Mouse (Mus musculus) midbrain, postnatal 0 days (tissue): Measurements from ENCODE around the gene Ica1. TPM values are rescaled to one million over a fixed set of nuclear protein-coding genes. Genes with fewer than 3 reads are reported as not detected.

Experiments
- ATAC-seq: fragments of 200-750 bp; cut with Nextera tagmentation; 2 replicates; pipeline ENCODE4 v1.8.0; 2017; ENCODE audit warnings: moderate number of reproducible peaks, mild to moderate bottlenecking, moderate TSS enrichment, moderate library complexity; ENCODE audit not compliant: low FRiP score
- DNase-seq: peaks from one replicate; pipeline ENCODE4 v3.0.0-alpha.2; 2015; ENCODE audit warnings: low spot score
- H3K27ac ChIP-seq: fragments of 300-500 bp; sonication (generic); 2 replicates; pipeline ENCODE4 v1.5.1; 2014; ENCODE audit warnings: low read depth, mild to moderate bottlenecking, low read length, mixed read lengths
- H3K27me3 ChIP-seq: fragments of 300-500 bp; sonication (generic); 2 replicates; pipeline ENCODE4 v1.6.1; 2014; ENCODE audit warnings: low read length, control low read depth, mixed read lengths; ENCODE audit not compliant: insufficient read depth
- H3K36me3 ChIP-seq: fragments of 300-500 bp; sonication (generic); 2 replicates; pipeline ENCODE4 v1.6.1; 2014; ENCODE audit warnings: low read length, control low read depth, mixed read lengths; ENCODE audit not compliant: insufficient read depth
- H3K4me1 ChIP-seq: fragments of 300-500 bp; sonication (generic); 2 replicates; pipeline ENCODE4 v1.6.1; 2014; ENCODE audit warnings: mild to moderate bottlenecking, control low read depth, antibody characterized with exemption, low read length, mixed read lengths; ENCODE audit not compliant: insufficient read depth
- H3K4me2 ChIP-seq: fragments of 300-500 bp; sonication (generic); 2 replicates; pipeline ENCODE4 v1.6.1; 2014; ENCODE audit warnings: low read depth, mild to moderate bottlenecking, low read length, mixed read lengths; ENCODE audit not compliant: poor library complexity, severe bottlenecking
- H3K4me3 ChIP-seq: fragments of 300-500 bp; sonication (generic); 2 replicates; pipeline ENCODE4 v1.5.1; 2014; ENCODE audit warnings: low read depth, mild to moderate bottlenecking, low read length, moderate library complexity
- H3K9ac ChIP-seq: fragments of 300-500 bp; sonication (generic); replicated peaks from 2 replicates; pipeline ENCODE4 v1.6.1; 2014; ENCODE audit warnings: mild to moderate bottlenecking, low read length, moderate library complexity, mixed read lengths; ENCODE audit not compliant: poor library complexity, severe bottlenecking
- H3K9me3 ChIP-seq: fragments of 300-500 bp; sonication (generic); 2 replicates; pipeline ENCODE4 v1.6.1; 2016; ENCODE audit warnings: low read length, control low read depth
- CTCF ChIP-seq: IDR thresholded peaks from 2 replicates; pipeline ENCODE4 v1.5.1; 2016; ENCODE audit warnings: antibody characterized with exemption, mild to moderate bottlenecking
- WGBS: fragments of 180-500 bp; shearing (Covaris S2); extraction: QIAGEN DNeasy Blood & Tissue Kit; methylation state at CpG from one replicate; pipeline ENCODE4 v1.1.7; 2014; 5-methylcytosine and 5-hydroxymethylcytosine counted together
- polyA plus RNA-seq: library from polyadenylated mRNA; unstranded; fragments of >200 nt; fragmentation: Nextera tagmentation; extraction: Ambion mirVana; gene quantifications from 2 replicates; pipeline ENCODE4 v1.2.1, GENCODE M21; 2015
- total RNA-seq: library from RNA; depleted of rRNA; stranded (reverse); fragments of >200 nt; gene quantifications from 2 replicates; pipeline ENCODE4 v1.2.3, GENCODE M21; 2014

The Ica1 gene
- total and polyA plus RNA-seq, 2 experiments from 2014 or later = 57.4 to 98.7 TPM

GRCm38 (mm10) chr6:8640863-8641262, 137.4 kb downstream of the Ica1 start:
- no peak for TF ChIP-seq CTCF
- no peak overlapping the region for H3K4me3 ChIP-seq
- WGBS = 79% methylated on average over 5 of the region's 5 CpGs
- peaks cover 3% of the 10 kb centered on the region for H3K36me3 ChIP-seq
- ATAC-seq (no peak), DNase-seq (no peak)
- H3K9ac ChIP-seq = no peak overlapping the region
- no peaks in the 10 kb centered on the region for H3K9me3 ChIP-seq
- no peaks in the 10 kb centered on the region for H3K4me1 ChIP-seq
- no peak overlapping the region for H3K27ac ChIP-seq
- no peak overlapping the region for H3K4me2 ChIP-seq
- H3K27me3 ChIP-seq = no peaks in the 10 kb centered on the region

- no peaks in the 10 kb centered on the region for H3K4me1 ChIP-seq
- H3K36me3 ChIP-seq = peaks cover 3% of the 10 kb centered on the region
- no peak overlapping the region for H3K4me2 ChIP-seq
- no peak overlapping the region for H3K27ac ChIP-seq
- DNase-seq = no peak
- no peaks in the 10 kb centered on the region for H3K9me3 ChIP-seq
- no peak for ATAC-seq
- TF ChIP-seq CTCF = no peak
- no peak overlapping the region for H3K4me3 ChIP-seq
- no peaks in the 10 kb centered on the region for H3K27me3 ChIP-seq
- 88% methylated on average over 2 of the region's 2 CpGs for WGBS
- no peak overlapping the region for H3K9ac ChIP-seq
Measured at GRCm38 (mm10) chr6:8639526-8639925, 138.8 kb downstream of the Ica1 start.

GRCm38 (mm10) chr6:8638899-8639298, 139.4 kb downstream of the Ica1 start:
- Histone ChIP-seq H3K27me3 (no peaks in the 10 kb centered on the region), H3K4me3 (no peak overlapping the region), H3K9ac (no peak overlapping the region), H3K36me3 (peaks cover 3% of the 10 kb centered on the region), H3K9me3 (no peaks in the 10 kb centered on the region), H3K4me1 (no peaks in the 10 kb centered on the region), H3K4me2 (no peak overlapping the region), H3K27ac (no peak overlapping the region)
- ATAC-seq = no peak
- TF ChIP-seq CTCF = no peak
- no peak for DNase-seq
- 94% methylated on average over 4 of the region's 4 CpGs for WGBS

- Histone ChIP-seq H3K9me3 (no peaks in the 10 kb centered on the region), H3K4me1 (no peaks in the 10 kb centered on the region), H3K27ac (no peak overlapping the region), H3K9ac (no peak overlapping the region), H3K36me3 (peaks cover 3% of the 10 kb centered on the region), H3K27me3 (no peaks in the 10 kb centered on the region), H3K4me2 (no peak overlapping the region), H3K4me3 (no peak overlapping the region)
- TF ChIP-seq CTCF = no peak
- no peak for DNase-seq
- whole genome bisulfite sequencing = 82% methylated on average over 4 of the region's 4 CpGs
- ATAC-seq = no peak
Measured at GRCm38 (mm10) chr6:8638122-8638521, 140.2 kb downstream of the Ica1 start.

GRCm38 (mm10) chr6:8632701-8633100, 145.6 kb downstream of the Ica1 start:
- Histone ChIP-seq H3K9me3 (no peaks in the 10 kb centered on the region), H3K36me3 (peaks cover 15% of the 10 kb centered on the region), H3K4me1 (no peaks in the 10 kb centered on the region), H3K9ac (no peak overlapping the region), H3K4me3 (no peak overlapping the region), H3K27ac (no peak overlapping the region), H3K27me3 (no peaks in the 10 kb centered on the region), H3K4me2 (no peak overlapping the region)
- no peak for TF ChIP-seq CTCF
- DNase-seq (no peak), ATAC-seq (no peak)
- WGBS = 95% methylated on average over 4 of the region's 4 CpGs

- Histone ChIP-seq H3K4me3 (no peak overlapping the region), H3K9me3 (no peaks in the 10 kb centered on the region), H3K27ac (no peak overlapping the region), H3K4me1 (no peaks in the 10 kb centered on the region), H3K9ac (no peak overlapping the region), H3K27me3 (no peaks in the 10 kb centered on the region), H3K4me2 (no peak overlapping the region), H3K36me3 (peaks cover 15% of the 10 kb centered on the region)
- no peak for TF ChIP-seq CTCF
- no peak for ATAC-seq
- DNase-seq = no peak
- 77% methylated on average over 5 of the region's 5 CpGs for WGBS
Measured at GRCm38 (mm10) chr6:8631986-8632632, 146.2 kb downstream of the Ica1 start.
